Mouse (Mus musculus) megakaryocyte, embryonic 14.5 days (primary cell): ENCODE results near the gene Med29.

Source experiments
- FLI1 ChIP-seq: IDR thresholded peaks from 2 replicates; pipeline ENCODE4 v1.6.1; 2012; ENCODE audit warnings: low read length, inconsistent platforms, mixed read lengths
- GATA1 ChIP-seq: IDR thresholded peaks from 3 replicates; pipeline ENCODE4 v1.6.1; 2012; ENCODE audit warnings: mixed read lengths, low read length, inconsistent platforms, borderline replicate concordance

- TF ChIP-seq GATA1: no peak
- no peak for TF ChIP-seq FLI1
Measured at GRCm38 (mm10) chr7:28440739-28441138, 48.2 kb upstream of the Med29 start.
